ENCODE assay signal across 16 mouse cellular contexts in the genomic region with DNA sequence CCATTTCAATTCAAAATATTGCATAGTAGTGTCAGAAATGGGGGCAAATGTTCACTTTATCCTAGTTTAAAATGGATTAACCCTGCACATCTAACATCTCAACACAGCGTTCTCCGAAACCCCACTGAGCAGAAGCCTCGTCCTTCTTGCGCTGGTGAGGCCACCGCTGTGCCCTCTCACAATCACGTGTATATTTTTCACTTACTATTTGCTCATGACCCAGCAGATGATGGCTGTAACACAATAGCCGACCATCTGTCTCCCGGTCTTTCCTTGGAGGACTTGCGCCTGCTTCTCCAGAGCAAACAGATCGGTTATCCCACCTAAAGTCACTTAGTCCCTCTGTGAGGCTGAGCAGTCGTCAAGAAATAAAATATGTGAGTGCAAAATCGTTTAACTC.
DNase-seq lines count a peak whose midpoint lies in the region; ATAC-seq and TF ChIP-seq lines count a peak whose summit lies in the region.
"Had no signal": no experiment of that assay in that cellular context is flagged by ENCODE, and none has a peak within 500 bp of the region (broad histone marks: within the 10 kb centered on the region; RNA-seq: fewer than 3 reads in every experiment).

No protein-coding gene starts in this region.

- intact Hi-C loops in heart, adult 2 months (cut with DNase I) = no loop called here

- TF ChIP-seq CTCF in kidney, postnatal 0 days (IDR thresholded peaks at IDR 0.05; ENCODE audit: low read depth) = no peak
- no peak for TF ChIP-seq CTCF in heart, adult 2 months (IDR thresholded peaks at IDR 0.05)

- no peak for ATAC-seq in kidney, postnatal 0 days (replicated peaks; ENCODE audit: low FRiP score, low read depth)
- peak; percentile 37; the same call in 1 of the 2 replicates for ATAC-seq in forebrain, embryonic 15.5 days (replicated peaks)
- ATAC-seq in neural tube, embryonic 15.5 days (ENCODE audit: low FRiP score) = peak; percentile 57; the same call in 1 of the 2 replicates
- no peak for ATAC-seq in heart, embryonic 11.5 days (replicated peaks; ENCODE audit: insufficient number of reproducible peaks, low FRiP score, low TSS enrichment)
- ATAC-seq: liver, postnatal 0 days had no signal

- H3K27me3 ChIP-seq in kidney, postnatal 0 days (ENCODE audit: insufficient read depth, low read length) = no peaks in the 10 kb centered on the region
- H3K27me3 ChIP-seq in forebrain, embryonic 15.5 days = no peaks in the 10 kb centered on the region
- no peaks in the 10 kb centered on the region for H3K27me3 ChIP-seq in neural tube, embryonic 15.5 days (replicated peaks)
- H3K27me3 ChIP-seq in heart, embryonic 11.5 days (ENCODE audit: control insufficient read depth, insufficient read depth, low read length) = no peaks in the 10 kb centered on the region
- no peaks in the 10 kb centered on the region for H3K27me3 ChIP-seq in heart, adult 2 months (ENCODE audit: control insufficient read depth, insufficient read depth, low read length)
- H3K27me3 ChIP-seq: embryonic facial prominence, embryonic 13.5 days had no signal

- no peak overlapping the region for H3K27ac ChIP-seq in kidney, postnatal 0 days
- H3K27ac ChIP-seq in forebrain, embryonic 15.5 days (replicated peaks) = 0 out of 2 replicates have a peak overlapping the region, but pooled peaks have one; percentile 23
- H3K27ac ChIP-seq in neural tube, embryonic 15.5 days (replicated peaks) = no peak overlapping the region
- H3K27ac ChIP-seq in heart, embryonic 11.5 days (ENCODE audit: low read depth, low read length) = no peak overlapping the region
- H3K27ac ChIP-seq in heart, adult 2 months = no peak overlapping the region
- H3K27ac ChIP-seq: embryonic facial prominence, embryonic 13.5 days; limb, embryonic 10.5 days had no signal

- no peak overlapping the region for H3K4me3 ChIP-seq in kidney, postnatal 0 days (replicated peaks; ENCODE audit: low read depth, low read length)
- no peak overlapping the region for H3K4me3 ChIP-seq in forebrain, embryonic 15.5 days
- H3K4me3 ChIP-seq in neural tube, embryonic 15.5 days (replicated peaks) = no peak overlapping the region
- no peak overlapping the region for H3K4me3 ChIP-seq in heart, embryonic 11.5 days (ENCODE audit: low read depth, low read length)
- H3K4me3 ChIP-seq in heart, adult 2 months = no peak overlapping the region
- H3K4me3 ChIP-seq: embryonic facial prominence, embryonic 13.5 days; limb, embryonic 10.5 days had no signal

- no peaks in the 10 kb centered on the region for H3K9me3 ChIP-seq in kidney, postnatal 0 days (replicated peaks; ENCODE audit: low read length)
- no peaks in the 10 kb centered on the region for H3K9me3 ChIP-seq in forebrain, embryonic 15.5 days
- H3K9me3 ChIP-seq in neural tube, embryonic 15.5 days (replicated peaks) = no peaks in the 10 kb centered on the region
- H3K9me3 ChIP-seq in heart, embryonic 11.5 days (replicated peaks; ENCODE audit: control insufficient read depth, low read length) = no peaks in the 10 kb centered on the region
- H3K9me3 ChIP-seq: embryonic facial prominence, embryonic 13.5 days; limb, embryonic 10.5 days had no signal

- peak; percentile 22 for DNase-seq in kidney, postnatal 0 days (ENCODE audit: low spot score)
- no peak for DNase-seq in kidney, adult 8-10 months
- peak; percentile 34 for DNase-seq in cerebellum, adult 8-10 months
- no peak for DNase-seq in layer of hippocampus, postnatal 25 days (ENCODE audit: extremely low spot score in 1 of 2, low spot score in 1 of 2)
- no peak for DNase-seq in heart, adult 2 months
- DNase-seq: gastrocnemius, postnatal 14 days; heart, postnatal 14 days; kidney, postnatal 36 days; liver, postnatal 0 days; right cerebral cortex, postnatal 25 days; thymus, adult 18-20 months had no signal

- 35% methylated on average over 12 of the region's 12 CpGs for WGBS in kidney, postnatal 0 days
- 59% methylated on average over 12 of the region's 12 CpGs for WGBS in forebrain, embryonic 15.5 days
- WGBS in neural tube, embryonic 15.5 days = 38% methylated on average over 12 of the region's 12 CpGs
- WGBS in heart, embryonic 11.5 days (ENCODE audit: insufficient replicate concordance) = 78% methylated on average over 12 of the region's 12 CpGs
- WGBS in heart, adult 2 months = 89% methylated on average over 12 of the region's 12 CpGs

- no peaks in the 10 kb centered on the region for H3K4me1 ChIP-seq in kidney, postnatal 0 days (replicated peaks; ENCODE audit: insufficient read depth, low read length)
- H3K4me1 ChIP-seq in forebrain, embryonic 15.5 days = peaks cover 22% of the 10 kb centered on the region
- peaks cover 2% of the 10 kb centered on the region; the same call in 1 of the 2 replicates for H3K4me1 ChIP-seq in neural tube, embryonic 15.5 days
- no peaks in the 10 kb centered on the region; the same call in 1 of the 2 replicates for H3K4me1 ChIP-seq in heart, embryonic 11.5 days (ENCODE audit: control insufficient read depth, insufficient read depth, low read length)
- H3K4me1 ChIP-seq in heart, adult 2 months (ENCODE audit: control insufficient read depth, insufficient read depth, low read length) = no peaks in the 10 kb centered on the region

- no peak overlapping the region for H3K4me2 ChIP-seq in kidney, postnatal 0 days (ENCODE audit: low read length)
- no peak overlapping the region for H3K4me2 ChIP-seq in forebrain, embryonic 15.5 days (replicated peaks)
- H3K4me2 ChIP-seq in neural tube, embryonic 15.5 days = no peak overlapping the region
- H3K4me2 ChIP-seq in heart, embryonic 11.5 days = no peak overlapping the region
- H3K4me2 ChIP-seq: embryonic facial prominence, embryonic 13.5 days had no signal

- H3K79me2 ChIP-seq in heart, adult 2 months (replicated peaks; ENCODE audit: control insufficient read depth, insufficient read depth, low read length) = no peaks in the 10 kb centered on the region

- TF ChIP-seq EP300 in heart, adult 2 months (IDR thresholded peaks at IDR 0.05; ENCODE audit: insufficient read depth, low read depth, low read length) = no peak

- no peaks in the 10 kb centered on the region for H3K36me3 ChIP-seq in kidney, postnatal 0 days (ENCODE audit: insufficient read depth, low read length)
- no peaks in the 10 kb centered on the region for H3K36me3 ChIP-seq in forebrain, embryonic 15.5 days
- no peaks in the 10 kb centered on the region for H3K36me3 ChIP-seq in neural tube, embryonic 15.5 days
- no peaks in the 10 kb centered on the region for H3K36me3 ChIP-seq in heart, embryonic 11.5 days (ENCODE audit: control insufficient read depth, insufficient read depth, low read length)
- peaks cover under 1% of the 10 kb centered on the region; the same call in 1 of the 2 replicates for H3K36me3 ChIP-seq in heart, adult 2 months (ENCODE audit: control insufficient read depth, insufficient read depth, low read length)
- H3K36me3 ChIP-seq: embryonic facial prominence, embryonic 13.5 days; limb, embryonic 10.5 days had no signal

- H3K9ac ChIP-seq in kidney, postnatal 0 days (ENCODE audit: low read depth, low read length) = no peak overlapping the region
- no peak overlapping the region; the same call in 1 of the 2 replicates for H3K9ac ChIP-seq in forebrain, embryonic 15.5 days (replicated peaks)
- no peak overlapping the region for H3K9ac ChIP-seq in neural tube, embryonic 15.5 days (replicated peaks)
- no peak overlapping the region for H3K9ac ChIP-seq in heart, embryonic 11.5 days (ENCODE audit: low read depth, low read length)
- H3K9ac ChIP-seq in heart, adult 2 months (ENCODE audit: low read depth, low read length) = no peak overlapping the region
- H3K9ac ChIP-seq: embryonic facial prominence, embryonic 13.5 days; liver, postnatal 0 days had no signal

- no peak for TF ChIP-seq POLR2A in heart, adult 2 months (IDR thresholded peaks at IDR 0.05; ENCODE audit: insufficient read depth, low read depth, low read length)

Comparison
In these comparisons a context has a peak if more than half of its experiments do, and no peak if none do; other contexts are left out.
1. DNase-seq: peak in kidney, postnatal 0 days (single experiment) and cerebellum, adult 8-10 months (single experiment); none in kidney, adult 8-10 months (0 of 2), layer of hippocampus, postnatal 25 days (0 of 2) and heart, adult 2 months (0 of 2).
2. ATAC-seq: peak in forebrain, embryonic 15.5 days (single experiment) and neural tube, embryonic 15.5 days (single experiment); none in kidney, postnatal 0 days (single experiment) and heart, embryonic 11.5 days (single experiment).